In the genomic region with DNA sequence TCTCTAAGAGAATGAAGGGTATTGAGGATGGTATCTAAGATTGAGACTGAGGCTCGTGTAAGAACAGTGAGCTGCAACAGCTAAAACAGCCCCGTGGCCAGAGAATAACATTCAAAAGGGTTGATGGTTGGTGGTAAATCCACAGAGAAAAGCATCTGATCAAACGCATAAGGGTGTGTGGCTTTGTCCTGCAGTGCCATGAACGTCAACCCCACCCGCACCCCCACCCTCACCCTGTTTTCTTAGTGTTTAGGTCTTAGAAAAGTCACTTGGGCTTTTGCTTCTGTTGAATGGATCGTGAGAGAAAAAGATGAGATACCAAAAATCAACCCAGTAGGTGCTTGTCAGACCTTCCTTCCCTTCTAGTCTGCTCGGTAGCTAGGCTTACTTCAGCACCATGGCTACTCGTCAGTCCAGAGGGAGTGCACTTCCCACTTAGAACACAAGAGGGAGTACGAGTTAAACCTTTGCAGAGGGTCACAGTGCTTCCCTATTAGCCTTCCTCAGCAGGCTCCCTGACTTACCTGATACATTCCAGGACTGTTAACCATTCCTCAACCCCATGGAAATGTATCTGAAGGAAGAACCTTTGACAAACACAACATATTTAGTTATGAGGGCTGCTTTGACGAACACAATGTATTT, we compare ENCODE assay signal across 8 mouse cellular contexts. TPM values are rescaled to one million over a fixed set of nuclear protein-coding genes. Genes with fewer than 3 reads are reported as not detected.
DNase-seq lines count a peak whose midpoint lies in the region; ATAC-seq and TF ChIP-seq lines count a peak whose summit lies in the region.

No protein-coding gene starts in this region.

- H3K27me3 ChIP-seq in forebrain, embryonic 11.5 days (ENCODE audit: control insufficient read depth, insufficient read depth, low read length) = no peaks in the 10 kb centered on the region

- in situ Hi-C loops in ES-E14 (cut with MboI; ENCODE audit: low sequenced_read_pairs in 2 of 2, unreplicated experiment in 2 of 2) = loop anchor here in 1 of 2 experiments (10.0 kb wide), 1 partner anchor 105 kb away; no protein-coding TSS in a partner anchor

- no peak overlapping the region for H3K9ac ChIP-seq in ES-E14 (ENCODE audit: insufficient read depth, low read depth, low read length, poor library complexity, severe bottlenecking)
- H3K9ac ChIP-seq in forebrain, embryonic 11.5 days (ENCODE audit: low read length) = no peak overlapping the region

- H3K36me3 ChIP-seq in ES-E14 (ENCODE audit: control insufficient read depth, insufficient read depth, low read length, poor library complexity, severe bottlenecking) = no peaks in the 10 kb centered on the region
- no peaks in the 10 kb centered on the region for H3K36me3 ChIP-seq in forebrain, embryonic 11.5 days (ENCODE audit: control insufficient read depth, insufficient read depth, low read length)

- H3K4me3 ChIP-seq in ES-E14 (ENCODE audit: insufficient read depth in 1 of 2, low read depth in 1 of 2, low read length in 2 of 2, poor library complexity in 1 of 2, severe bottlenecking in 1 of 2) = no peak overlapping the region
- no peak overlapping the region for H3K4me3 ChIP-seq in forebrain, embryonic 11.5 days (ENCODE audit: low read depth, low read length)

- WGBS in forebrain, embryonic 11.5 days = 35% methylated on average over 10 of the region's 10 CpGs

- ATAC-seq in forebrain, embryonic 11.5 days (replicated peaks; ENCODE audit: low FRiP score) = 0 out of 2 replicates have a peak, but pooled peaks have one; percentile 67

- DNase-seq in ES-E14 (ENCODE audit: low read depth, low spot score) = peak; percentile 94
- peak; percentile 90 for DNase-seq in c-Kit-positive CD71-positive TER-119-negative erythroid progenitor cells, embryonic 14.5 days (ENCODE audit: low read depth)
- peak; percentile 87 for DNase-seq in forebrain, embryonic 11.5 days (ENCODE audit: low spot score)
- DNase-seq in heart, postnatal 36 days = peak; percentile 73 to 76
- DNase-seq in layer of hippocampus, adult 11-12 months (ENCODE audit: low spot score) = peak; percentile 97
- peak; percentile 45 to 86 for DNase-seq in lung, adult 18-20 months
- DNase-seq in ovary, postnatal 10 days (ENCODE audit: low spot score) = peak; percentile 58
- peak; percentile 77 for DNase-seq in thymus, postnatal 0 days (ENCODE audit: low spot score)

- H3K4me1 ChIP-seq in ES-E14 (ENCODE audit: control insufficient read depth in 2 of 2, insufficient read depth in 2 of 2, low read length in 2 of 2, poor library complexity in 1 of 2) = no peaks in the 10 kb centered on the region
- H3K4me1 ChIP-seq in forebrain, embryonic 11.5 days (replicated peaks; ENCODE audit: control insufficient read depth, insufficient read depth, low read length) = no peaks in the 10 kb centered on the region

- intact Hi-C loops in heart, postnatal 36 days (cut with DNase I) = loop anchor here (1.0 to 2.0 kb wide), 3 partner anchors 106 to 295 kb away; no protein-coding TSS in a partner anchor

- no peak overlapping the region for H3K27ac ChIP-seq in ES-E14 (ENCODE audit: insufficient read depth, low read depth, low read length, poor library complexity, severe bottlenecking)
- no peak overlapping the region for H3K27ac ChIP-seq in forebrain, embryonic 11.5 days (ENCODE audit: low read depth, low read length)

- H3K4me2 ChIP-seq in forebrain, embryonic 11.5 days (ENCODE audit: low read depth, low read length, severe bottlenecking) = no peak overlapping the region

- H3K9me3 ChIP-seq in ES-E14 (ENCODE audit: control insufficient read depth, insufficient read depth, low read depth, low read length) = no peaks in the 10 kb centered on the region
- no peaks in the 10 kb centered on the region for H3K9me3 ChIP-seq in forebrain, embryonic 11.5 days (ENCODE audit: control insufficient read depth, low read length)

TF ChIP-seq in ES-E14, 5 proteins besides CTCF, POLR2A, EP300 and RAD21:
- TF ChIP-seq CHD2 (IDR thresholded peaks at IDR 0.05; ENCODE audit: low read depth, low read length) = no peak
- no peak for TF ChIP-seq MAFK (IDR thresholded peaks at IDR 0.05; ENCODE audit: insufficient read depth, low read depth, low read length)
- TF ChIP-seq HCFC1 (IDR thresholded peaks at IDR 0.05; ENCODE audit: borderline replicate concordance, insufficient read depth, low read length) = no peak
- TF ChIP-seq ZNF384 (IDR thresholded peaks at IDR 0.05; ENCODE audit: low read depth, low read length) = no peak
- TF ChIP-seq ZC3H11A (IDR thresholded peaks at IDR 0.05; ENCODE audit: borderline replicate concordance, low read depth, low read length) = peak; percentile 98

RNA-seq across cellular contexts. Expression of a gene that starts 9.0 kb away (rescaled TPM):
- 2.3 and 5.1 TPM in 2 replicates for total RNA-seq in ES-E14 (2012; rRNA removed)
- 28.9 and 34.6 TPM in 2 replicates for polyA plus RNA-seq in forebrain, embryonic 11.5 days (2014; fragmentation: Nextera tagmentation; extraction: Ambion mirVana)
- total RNA-seq in heart, postnatal 36 days (2021) = 1 to 10 TPM in 1 of 2 experiments, under 1 TPM in 1; 0.24 to 1.1 TPM
- 2.6 and 4.0 TPM in 2 replicates for polyA plus RNA-seq in thymus, postnatal 0 days (2015; fragmentation: Nextera tagmentation; extraction: Ambion mirVana)

RNA-seq across cellular contexts. Expression of a gene that starts 21.4 kb away (rescaled TPM):
- 2.6 and 3.1 TPM in 2 replicates for total RNA-seq in ES-E14 (2012; rRNA removed)
- polyA plus RNA-seq in forebrain, embryonic 11.5 days (2014; fragmentation: Nextera tagmentation; extraction: Ambion mirVana) = 1.7 and 2.4 TPM in 2 replicates
- total RNA-seq in heart, postnatal 36 days (2021) = not detected
- 0.94 and 2.5 TPM in 2 replicates for polyA plus RNA-seq in thymus, postnatal 0 days (2015; fragmentation: Nextera tagmentation; extraction: Ambion mirVana)

RNA-seq across cellular contexts. Expression of a gene that starts 22.3 kb away (rescaled TPM):
- total RNA-seq in ES-E14 (2012; rRNA removed) = 26.2 and 26.7 TPM in 2 replicates
- polyA plus RNA-seq in forebrain, embryonic 11.5 days (2014; fragmentation: Nextera tagmentation; extraction: Ambion mirVana) = 46.8 and 48.9 TPM in 2 replicates
- total RNA-seq in heart, postnatal 36 days (2021) = 10 to 100 TPM; 20.5 to 20.6 TPM
- polyA plus RNA-seq in thymus, postnatal 0 days (2015; fragmentation: Nextera tagmentation; extraction: Ambion mirVana) = 81.5 and 83.2 TPM in 2 replicates

RNA-seq across cellular contexts. Expression of a gene that starts 35.5 kb away (rescaled TPM):
- total RNA-seq in ES-E14 (2012; rRNA removed) = 65.1 and 91.4 TPM in 2 replicates
- 99.4 and 101 TPM in 2 replicates for polyA plus RNA-seq in forebrain, embryonic 11.5 days (2014; fragmentation: Nextera tagmentation; extraction: Ambion mirVana)
- total RNA-seq in heart, postnatal 36 days (2021) = 10 to 100 TPM; 30.0 to 32.4 TPM
- polyA plus RNA-seq in thymus, postnatal 0 days (2015; fragmentation: Nextera tagmentation; extraction: Ambion mirVana) = 50.5 and 53.4 TPM in 2 replicates

RNA-seq across cellular contexts. Expression of a gene that starts 36.4 kb away (rescaled TPM):
- 40.9 and 44.6 TPM in 2 replicates for total RNA-seq in ES-E14 (2012; rRNA removed)
- 230 and 249 TPM in 2 replicates for polyA plus RNA-seq in forebrain, embryonic 11.5 days (2014; fragmentation: Nextera tagmentation; extraction: Ambion mirVana)
- total RNA-seq in heart, postnatal 36 days (2021) = 10 to 100 TPM; 81.3 to 87.0 TPM
- 184 and 187 TPM in 2 replicates for polyA plus RNA-seq in thymus, postnatal 0 days (2015; fragmentation: Nextera tagmentation; extraction: Ambion mirVana)
